12 mouse cellular contexts compared by ENCODE assay signal in the genomic region with DNA sequence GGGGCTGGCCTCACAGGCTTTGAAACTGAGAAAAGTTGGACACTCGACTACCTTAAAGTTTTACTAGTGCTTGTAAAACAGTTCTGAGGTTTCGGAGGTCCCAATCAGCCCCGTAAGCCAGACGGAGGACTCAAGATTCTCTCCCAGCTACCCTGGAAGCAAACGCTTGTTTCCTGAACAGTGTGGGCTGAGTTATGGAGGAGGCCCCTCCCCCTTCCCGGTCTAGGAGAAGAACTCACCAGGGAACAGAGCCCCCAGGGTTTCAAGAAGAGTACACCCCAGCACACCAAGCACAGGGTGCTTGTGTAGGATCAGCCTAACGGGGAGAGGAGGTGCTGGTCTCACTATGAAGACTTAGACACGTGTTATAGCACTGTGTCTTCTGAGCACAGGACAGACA. TPM values are rescaled to one million over a fixed set of nuclear protein-coding genes. Genes with fewer than 3 reads are reported as not detected.
DNase-seq lines count a peak whose midpoint lies in the region; ATAC-seq lines count a peak whose summit lies in the region.
"Had no signal": no experiment of that assay in that cellular context is flagged by ENCODE, and none has a peak within 500 bp of the region (broad histone marks: within the 10 kb centered on the region; RNA-seq: fewer than 3 reads in every experiment).

No protein-coding gene starts in this region.

- no peaks in the 10 kb centered on the region for H3K9me3 ChIP-seq in forebrain, embryonic 10.5 days
- H3K9me3 ChIP-seq in forebrain, embryonic 16.5 days (ENCODE audit: control insufficient read depth, low read length), result no peaks in the 10 kb centered on the region
- no peaks in the 10 kb centered on the region for H3K9me3 ChIP-seq in lung, embryonic 16.5 days (ENCODE audit: control insufficient read depth, low read length)
- no peaks in the 10 kb centered on the region for H3K9me3 ChIP-seq in intestine, embryonic 15.5 days
- H3K9me3 ChIP-seq: liver, embryonic 13.5 days had no signal

- H3K4me2 ChIP-seq in forebrain, embryonic 16.5 days (ENCODE audit: low read length), result no peak overlapping the region
- H3K4me2 ChIP-seq in lung, embryonic 16.5 days (ENCODE audit: low read depth, low read length), result peak overlapping the region; percentile 43
- H3K4me2 ChIP-seq in intestine, embryonic 15.5 days (replicated peaks), result peak overlapping the region; percentile 39
- H3K4me2 ChIP-seq: liver, embryonic 13.5 days had no signal

- no peak for ATAC-seq in forebrain, embryonic 16.5 days
- ATAC-seq in lung, embryonic 16.5 days (ENCODE audit: low read depth), result no peak
- ATAC-seq in intestine, embryonic 15.5 days, result peak; percentile 72

- WGBS in forebrain, embryonic 10.5 days, result 42% methylated on average over 8 of the region's 8 CpGs
- 44% methylated on average over 8 of the region's 8 CpGs for WGBS in forebrain, embryonic 16.5 days
- 28% methylated on average over 8 of the region's 8 CpGs for WGBS in lung, embryonic 16.5 days
- 31% methylated on average over 8 of the region's 8 CpGs for WGBS in intestine, embryonic 15.5 days

- H3K27me3 ChIP-seq in forebrain, embryonic 10.5 days (ENCODE audit: poor library complexity, severe bottlenecking), result no peaks in the 10 kb centered on the region
- no peaks in the 10 kb centered on the region for H3K27me3 ChIP-seq in forebrain, embryonic 16.5 days (replicated peaks; ENCODE audit: control insufficient read depth, insufficient read depth, low read length)
- no peaks in the 10 kb centered on the region for H3K27me3 ChIP-seq in lung, embryonic 16.5 days (ENCODE audit: control insufficient read depth, insufficient read depth, low read depth, low read length)
- H3K27me3 ChIP-seq in intestine, embryonic 15.5 days (replicated peaks), result no peaks in the 10 kb centered on the region
- H3K27me3 ChIP-seq: liver, embryonic 13.5 days had no signal

- no peaks in the 10 kb centered on the region for H3K36me3 ChIP-seq in forebrain, embryonic 10.5 days (replicated peaks)
- H3K36me3 ChIP-seq in forebrain, embryonic 16.5 days (ENCODE audit: control insufficient read depth, insufficient read depth), result no peaks in the 10 kb centered on the region
- no peaks in the 10 kb centered on the region for H3K36me3 ChIP-seq in lung, embryonic 16.5 days (ENCODE audit: control insufficient read depth, insufficient read depth, low read length)
- no peaks in the 10 kb centered on the region for H3K36me3 ChIP-seq in intestine, embryonic 15.5 days
- H3K36me3 ChIP-seq: liver, embryonic 13.5 days had no signal

- no peak for DNase-seq in forebrain, embryonic 10.5 days (ENCODE audit: extremely low spot score, low spot score)
- no peak for DNase-seq in lung, postnatal 4 days
- peak; percentile 27 for DNase-seq in retina, postnatal 1 day
- no peak for DNase-seq in layer of hippocampus, adult 18-20 months (ENCODE audit: low spot score in 2 of 2)
- no peak for DNase-seq in spleen, postnatal 36 days (ENCODE audit: low spot score in 2 of 2)
- DNase-seq: cerebellum, postnatal 10 days; liver, embryonic 13.5 days; thymus, adult 18-20 months had no signal

- H3K4me3 ChIP-seq in forebrain, embryonic 10.5 days, result no peak overlapping the region
- no peak overlapping the region for H3K4me3 ChIP-seq in forebrain, embryonic 16.5 days (replicated peaks; ENCODE audit: low read length)
- H3K4me3 ChIP-seq in lung, embryonic 16.5 days (ENCODE audit: low read length), result no peak overlapping the region
- no peak overlapping the region for H3K4me3 ChIP-seq in intestine, embryonic 15.5 days (replicated peaks)
- H3K4me3 ChIP-seq: liver, embryonic 13.5 days had no signal

- peak overlapping the region; percentile 66 for H3K27ac ChIP-seq in forebrain, embryonic 10.5 days
- H3K27ac ChIP-seq in forebrain, embryonic 16.5 days (ENCODE audit: low read length), result no peak overlapping the region
- H3K27ac ChIP-seq in lung, embryonic 16.5 days (ENCODE audit: low read length), result no peak overlapping the region
- H3K27ac ChIP-seq in intestine, embryonic 15.5 days, result no peak overlapping the region
- H3K27ac ChIP-seq: liver, embryonic 13.5 days had no signal

- peaks cover 25% of the 10 kb centered on the region for H3K4me1 ChIP-seq in forebrain, embryonic 10.5 days
- H3K4me1 ChIP-seq in forebrain, embryonic 16.5 days (replicated peaks; ENCODE audit: control insufficient read depth, insufficient read depth, low read length), result 0 out of 2 replicates have a peak, but pooled peaks cover 2% of the 10 kb centered on the region
- H3K4me1 ChIP-seq in lung, embryonic 16.5 days (replicated peaks; ENCODE audit: control insufficient read depth, insufficient read depth, low read length), result 0 out of 2 replicates have a peak, but pooled peaks cover 7% of the 10 kb centered on the region
- peaks cover 4% of the 10 kb centered on the region; the same call in 1 of the 2 replicates for H3K4me1 ChIP-seq in intestine, embryonic 15.5 days (replicated peaks)

- no peak overlapping the region for H3K9ac ChIP-seq in forebrain, embryonic 16.5 days (replicated peaks; ENCODE audit: low read depth, low read length)
- H3K9ac ChIP-seq in lung, embryonic 16.5 days (ENCODE audit: low read length), result peak overlapping the region; percentile 44
- no peak overlapping the region for H3K9ac ChIP-seq in intestine, embryonic 15.5 days
- H3K9ac ChIP-seq: liver, embryonic 13.5 days had no signal

RNA-seq across cellular contexts. Expression of gene Catsper3, which starts 27.6 kb away (rescaled TPM):
- polyA plus RNA-seq in forebrain, embryonic 10.5 days (2016; fragmentation: Nextera tagmentation; extraction: Ambion mirVana), result 0.11 TPM in 2 replicates
- not detected in 2 replicates for polyA plus RNA-seq in forebrain, embryonic 16.5 days (2015; fragmentation: Nextera tagmentation; extraction: Ambion mirVana)
- not detected in 2 replicates for polyA plus RNA-seq in lung, embryonic 16.5 days (2015; fragmentation: Nextera tagmentation; extraction: Ambion mirVana)
- polyA plus RNA-seq in intestine, embryonic 15.5 days (2015; fragmentation: Nextera tagmentation; extraction: Ambion mirVana), result not detected in 2 replicates
- not detected for total RNA-seq in layer of hippocampus, adult 18-20 months (2021)
- total RNA-seq: neutrophil, adult 5-6 weeks had no signal
- polyA plus RNA-seq: liver, embryonic 13.5 days had no signal

RNA-seq across cellular contexts. Expression of gene Pcbd2, which starts 29.6 kb away (rescaled TPM):
- polyA plus RNA-seq in forebrain, embryonic 10.5 days (2016; fragmentation: Nextera tagmentation; extraction: Ambion mirVana), result 33.9 and 36.4 TPM in 2 replicates
- 15.3 and 16.3 TPM in 2 replicates for polyA plus RNA-seq in forebrain, embryonic 16.5 days (2015; fragmentation: Nextera tagmentation; extraction: Ambion mirVana)
- polyA plus RNA-seq in lung, embryonic 16.5 days (2015; fragmentation: Nextera tagmentation; extraction: Ambion mirVana), result 61.6 and 66.0 TPM in 2 replicates
- polyA plus RNA-seq in intestine, embryonic 15.5 days (2015; fragmentation: Nextera tagmentation; extraction: Ambion mirVana), result 68.6 and 71.8 TPM in 2 replicates
- total RNA-seq in layer of hippocampus, adult 18-20 months (2021), result 10 to 100 TPM; 34.8 to 38.9 TPM

RNA-seq across cellular contexts. Expression of gene Txndc15, which starts 42.3 kb away (rescaled TPM):
- 67.1 and 69.5 TPM in 2 replicates for polyA plus RNA-seq in forebrain, embryonic 10.5 days (2016; fragmentation: Nextera tagmentation; extraction: Ambion mirVana)
- 121 and 125 TPM in 2 replicates for polyA plus RNA-seq in forebrain, embryonic 16.5 days (2015; fragmentation: Nextera tagmentation; extraction: Ambion mirVana)
- 90.1 and 95.2 TPM in 2 replicates for polyA plus RNA-seq in lung, embryonic 16.5 days (2015; fragmentation: Nextera tagmentation; extraction: Ambion mirVana)
- polyA plus RNA-seq in intestine, embryonic 15.5 days (2015; fragmentation: Nextera tagmentation; extraction: Ambion mirVana), result 65.8 and 68.9 TPM in 2 replicates
- total RNA-seq in layer of hippocampus, adult 18-20 months (2021), result 10 to 100 TPM; 76.1 to 76.9 TPM
